Mouse (Mus musculus): ENCODE results near the gene Slc26a6. TPM values are rescaled to one million over a fixed set of nuclear protein-coding genes. Genes with fewer than 3 reads are reported as not detected.

Slc26a6 gene
- polyA plus RNA-seq, 1 experiment: 19.0 TPM

DNA sequence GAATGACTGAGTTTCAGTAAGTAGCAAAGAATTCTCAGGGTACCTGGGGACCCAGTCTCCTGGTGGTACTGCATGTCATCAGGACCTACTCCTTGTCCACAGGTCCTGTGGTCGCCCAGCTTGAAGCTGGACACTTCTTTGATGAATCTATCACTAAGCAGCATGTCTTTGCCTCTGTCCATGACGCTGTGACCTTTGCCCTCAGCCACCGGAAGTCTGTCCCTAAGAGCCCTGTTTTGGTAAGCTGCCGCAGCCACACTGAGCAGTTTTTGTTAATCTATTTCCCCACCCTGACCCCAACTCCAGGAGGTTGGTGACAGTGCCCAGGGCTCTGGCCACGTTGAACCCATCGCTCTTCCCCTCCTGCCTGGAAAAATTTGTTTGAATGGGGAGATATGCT lies 59.2 kb downstream of the Slc26a6 start:
- Histone ChIP-seq H3K4me3 (ENCODE audit: insufficient read depth, low read length) (no peak overlapping the region), H3K4me1 (ENCODE audit: control insufficient read depth, insufficient read depth, low read length) (no peaks in the 10 kb centered on the region), H3K27ac (ENCODE audit: insufficient read depth, low read depth, low read length) (no peak overlapping the region)
- TF ChIP-seq CTCF (IDR thresholded peaks at IDR 0.05; ENCODE audit: low read depth, low read length) (no peak), POLR2A (IDR thresholded peaks at IDR 0.05; ENCODE audit: borderline replicate concordance, low read depth, low read length) (no peak)

DNA sequence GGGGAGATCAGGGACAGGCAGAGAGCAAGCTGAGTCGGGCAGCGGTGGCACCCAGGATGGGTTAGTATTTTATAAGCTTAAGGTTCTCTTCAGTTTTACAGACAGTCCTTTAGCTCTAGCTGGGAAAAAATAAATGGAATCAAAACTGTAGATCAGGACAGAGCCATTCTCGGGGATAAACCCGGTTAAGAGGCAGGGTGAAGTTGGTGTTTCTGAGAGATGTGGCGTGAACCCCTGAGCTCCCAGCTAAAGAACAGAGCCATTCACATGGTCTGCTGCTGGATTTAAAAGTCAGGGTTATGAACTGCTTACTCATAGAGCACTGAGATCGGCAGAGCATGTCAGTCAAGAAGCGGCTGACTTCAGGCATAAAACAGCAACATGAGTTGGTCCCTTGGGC lies 60.1 kb downstream of the Slc26a6 start:
- TF ChIP-seq CTCF (IDR thresholded peaks at IDR 0.05; ENCODE audit: low read depth, low read length): no peak
- no peak for TF ChIP-seq POLR2A (IDR thresholded peaks at IDR 0.05; ENCODE audit: borderline replicate concordance, low read depth, low read length)
- Histone ChIP-seq H3K4me3 (ENCODE audit: insufficient read depth, low read length) (no peak overlapping the region), H3K4me1 (ENCODE audit: control insufficient read depth, insufficient read depth, low read length) (no peaks in the 10 kb centered on the region), H3K27ac (ENCODE audit: insufficient read depth, low read depth, low read length) (no peak overlapping the region)

DNA sequence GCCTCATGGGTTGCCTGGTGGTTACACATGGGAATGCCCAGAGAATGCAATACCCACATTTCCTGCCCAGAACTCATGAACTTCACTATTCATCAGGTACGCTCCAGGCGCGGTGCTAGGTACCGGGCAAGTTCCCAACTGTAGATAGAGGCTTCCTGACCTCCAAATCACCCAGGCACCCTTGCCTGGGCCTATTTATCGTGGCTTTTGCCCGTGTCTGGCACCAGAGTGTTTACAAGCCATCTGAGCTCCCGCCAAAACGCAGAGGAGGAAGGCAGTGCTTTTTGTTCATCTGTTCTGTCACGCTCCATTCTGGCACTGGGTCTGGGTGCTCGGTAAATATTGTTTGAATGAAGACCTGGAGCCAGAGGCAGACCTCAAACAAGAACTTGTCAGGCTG lies 60.5 kb downstream of the Slc26a6 start:
- TF ChIP-seq POLR2A (IDR thresholded peaks at IDR 0.05; ENCODE audit: borderline replicate concordance, low read depth, low read length) (no peak), CTCF (IDR thresholded peaks at IDR 0.05; ENCODE audit: low read depth, low read length) (no peak)
- no peak overlapping the region for H3K27ac ChIP-seq (ENCODE audit: insufficient read depth, low read depth, low read length)
- no peaks in the 10 kb centered on the region for H3K4me1 ChIP-seq (ENCODE audit: control insufficient read depth, insufficient read depth, low read length)
- H3K4me3 ChIP-seq (ENCODE audit: insufficient read depth, low read length): no peak overlapping the region

- Histone ChIP-seq H3K4me1 (ENCODE audit: control insufficient read depth, insufficient read depth, low read length) (no peaks in the 10 kb centered on the region), H3K4me3 (ENCODE audit: insufficient read depth, low read length) (no peak within 1 kb of the TSS), H3K27ac (ENCODE audit: insufficient read depth, low read depth, low read length) (no peak within 1 kb of the TSS)
- no peak for TF ChIP-seq CTCF (IDR thresholded peaks at IDR 0.05; ENCODE audit: low read depth, low read length)
- no peak for TF ChIP-seq POLR2A (IDR thresholded peaks at IDR 0.05; ENCODE audit: borderline replicate concordance, low read depth, low read length)
Measured at GRCm38 (mm10) chr9:108914491-108914890, 61.4 kb downstream of the Slc26a6 start, which contains the start of gene Tmem89. Tmem89 (plus strand) TSS chr9:108914619.

DNA sequence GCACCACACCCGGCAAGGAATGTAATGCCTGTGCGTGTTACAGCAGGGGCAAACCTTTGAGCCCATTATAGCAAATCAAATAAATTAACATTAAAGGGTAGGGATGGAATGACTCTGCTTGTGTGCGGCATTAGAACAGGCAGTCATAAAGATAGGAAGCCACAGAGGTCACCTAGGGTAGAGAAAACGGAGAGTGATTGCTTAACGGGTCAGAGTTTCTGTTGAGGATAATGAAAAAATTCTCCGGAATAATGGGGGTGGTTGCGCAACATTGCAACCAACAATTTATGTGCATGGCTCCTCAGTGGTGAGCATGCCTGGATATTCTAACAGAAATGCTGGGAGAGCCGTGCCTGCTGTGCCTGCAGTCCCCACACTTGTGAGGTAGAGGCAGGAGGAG lies 72.8 kb downstream of the Slc26a6 start:
- H3K27ac ChIP-seq (ENCODE audit: insufficient read depth, low read depth, low read length): no peak overlapping the region
- no peak for TF ChIP-seq CTCF (IDR thresholded peaks at IDR 0.05; ENCODE audit: low read depth, low read length)
- no peak for TF ChIP-seq POLR2A (IDR thresholded peaks at IDR 0.05; ENCODE audit: borderline replicate concordance, low read depth, low read length)
- no peak overlapping the region for H3K4me3 ChIP-seq (ENCODE audit: insufficient read depth, low read length)
- H3K4me1 ChIP-seq (ENCODE audit: control insufficient read depth, insufficient read depth, low read length): peaks cover 5% of the 10 kb centered on the region

DNA sequence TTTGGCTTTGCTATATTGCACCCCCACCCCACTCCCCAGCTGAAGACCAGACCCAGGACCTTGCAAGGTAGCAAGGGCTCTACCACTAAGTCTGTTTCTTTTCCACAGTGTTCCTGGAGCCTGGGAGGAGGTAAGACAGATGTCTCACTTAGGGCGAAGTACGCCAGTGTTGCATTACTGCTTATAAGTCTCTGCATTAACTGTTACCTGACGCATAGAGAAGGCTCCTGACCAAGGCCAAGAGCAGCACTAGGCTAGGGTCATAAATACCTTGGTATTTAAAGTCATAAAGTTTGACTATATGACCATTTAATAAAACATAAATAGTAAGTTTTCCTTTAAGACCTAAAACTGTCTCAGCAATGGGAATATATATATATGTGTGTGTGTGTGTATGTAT lies 75.3 kb downstream of the Slc26a6 start:
- Histone ChIP-seq H3K4me3 (ENCODE audit: insufficient read depth, low read length) (no peak overlapping the region), H3K27ac (ENCODE audit: insufficient read depth, low read depth, low read length) (no peak overlapping the region), H3K4me1 (ENCODE audit: control insufficient read depth, insufficient read depth, low read length) (peaks cover 5% of the 10 kb centered on the region)
- TF ChIP-seq CTCF (IDR thresholded peaks at IDR 0.05; ENCODE audit: low read depth, low read length) (no peak), POLR2A (IDR thresholded peaks at IDR 0.05; ENCODE audit: borderline replicate concordance, low read depth, low read length) (no peak)

- Histone ChIP-seq H3K4me3 (ENCODE audit: insufficient read depth, low read length) (no peak overlapping the region), H3K27ac (ENCODE audit: insufficient read depth, low read depth, low read length) (no peak overlapping the region), H3K4me1 (ENCODE audit: control insufficient read depth, insufficient read depth, low read length) (0 out of 2 replicates have a peak, but pooled peaks cover 2% of the 10 kb centered on the region)
- TF ChIP-seq POLR2A (IDR thresholded peaks at IDR 0.05; ENCODE audit: borderline replicate concordance, low read depth, low read length) (no peak), CTCF (IDR thresholded peaks at IDR 0.05; ENCODE audit: low read depth, low read length) (no peak)
Measured at GRCm38 (mm10) chr9:108935991-108936390, 82.9 kb downstream of the Slc26a6 start.

DNA sequence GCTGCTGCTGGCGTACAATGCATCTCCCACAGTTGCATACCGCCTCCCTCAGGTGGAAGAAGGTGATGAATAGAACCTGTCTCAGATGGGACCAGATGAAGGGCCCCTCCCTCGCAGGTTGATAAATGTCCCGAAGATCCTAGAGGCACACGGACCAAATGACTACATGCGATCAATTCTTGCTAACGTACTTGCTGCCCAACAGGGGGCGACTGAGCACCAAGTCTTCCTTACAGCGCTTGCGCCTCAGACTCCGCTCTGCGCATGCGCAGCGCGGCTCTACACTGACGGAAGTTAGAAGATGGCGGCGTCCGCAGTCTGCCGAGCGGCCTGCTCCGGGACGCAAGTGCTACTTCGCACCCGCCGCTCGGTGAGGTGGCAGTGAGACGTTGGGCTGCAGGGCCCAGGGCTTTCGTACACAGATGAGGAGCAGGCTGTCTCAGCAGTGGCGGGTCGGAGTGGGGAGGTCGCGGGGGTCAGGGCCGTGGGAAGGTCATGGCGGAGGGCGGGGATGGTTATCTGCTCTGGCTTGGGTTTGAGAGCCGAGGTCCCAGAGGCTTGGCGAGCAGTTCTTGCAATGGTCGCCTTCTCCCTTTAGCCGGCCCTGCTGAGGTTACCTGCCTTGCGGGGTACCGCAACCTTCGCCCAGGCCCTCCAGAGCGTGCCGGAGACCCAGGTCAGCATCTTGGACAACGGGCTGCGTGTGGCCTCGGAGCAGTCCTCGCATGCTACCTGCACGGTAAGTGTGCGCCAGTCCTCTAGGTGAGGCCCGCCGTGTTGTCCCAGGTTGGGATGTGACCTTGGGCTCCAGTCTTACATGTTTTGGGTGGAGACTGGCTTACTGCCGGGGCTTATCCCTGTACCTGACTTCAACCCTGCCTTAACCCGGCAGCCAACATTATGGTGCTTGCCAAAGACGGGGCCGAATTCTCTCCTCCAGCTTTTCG lies 83.6 kb downstream of the Slc26a6 start, which contains the start of gene Uqcrc1:
TSS of gene Uqcrc1 (plus strand) at position 216 of the 947 bp plus-strand sequence.
- H3K27ac ChIP-seq (ENCODE audit: insufficient read depth, low read depth, low read length): peak within 1 kb of the TSS; percentile 56
- 0 out of 2 replicates have a peak, but pooled peaks cover 2% of the 10 kb centered on the region for H3K4me1 ChIP-seq (ENCODE audit: control insufficient read depth, insufficient read depth, low read length)
- H3K4me3 ChIP-seq (ENCODE audit: insufficient read depth, low read length): peak within 1 kb of the TSS; percentile 93
- TF ChIP-seq POLR2A (IDR thresholded peaks at IDR 0.05; ENCODE audit: borderline replicate concordance, low read depth, low read length) (no peak), CTCF (IDR thresholded peaks at IDR 0.05; ENCODE audit: low read depth, low read length) (peak; percentile 67)

DNA sequence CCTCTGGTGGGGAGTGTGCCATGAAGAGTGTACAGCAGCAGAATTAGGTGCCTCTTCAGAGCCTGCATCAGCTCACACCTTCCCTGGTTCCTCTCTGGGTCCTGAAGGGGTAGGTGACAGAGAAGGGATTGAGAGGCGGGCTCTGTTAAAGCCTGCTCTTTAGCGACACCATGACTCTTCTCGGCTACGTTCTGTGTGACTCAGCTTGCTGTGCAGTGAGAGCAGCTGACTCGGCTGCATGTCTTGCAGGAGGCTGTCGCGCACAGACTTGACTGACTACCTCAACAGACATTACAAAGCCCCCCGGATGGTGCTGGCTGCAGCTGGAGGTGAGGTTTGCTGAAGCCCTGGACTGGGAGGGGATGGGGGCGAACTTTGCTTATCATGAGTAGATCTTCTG lies 92.0 kb downstream of the Slc26a6 start:
- H3K4me3 ChIP-seq (ENCODE audit: insufficient read depth, low read length): no peak overlapping the region
- TF ChIP-seq CTCF (IDR thresholded peaks at IDR 0.05; ENCODE audit: low read depth, low read length): no peak
- TF ChIP-seq POLR2A (IDR thresholded peaks at IDR 0.05; ENCODE audit: borderline replicate concordance, low read depth, low read length): no peak
- H3K4me1 ChIP-seq (ENCODE audit: control insufficient read depth, insufficient read depth, low read length): no peaks in the 10 kb centered on the region
- no peak overlapping the region for H3K27ac ChIP-seq (ENCODE audit: insufficient read depth, low read depth, low read length)

DNA sequence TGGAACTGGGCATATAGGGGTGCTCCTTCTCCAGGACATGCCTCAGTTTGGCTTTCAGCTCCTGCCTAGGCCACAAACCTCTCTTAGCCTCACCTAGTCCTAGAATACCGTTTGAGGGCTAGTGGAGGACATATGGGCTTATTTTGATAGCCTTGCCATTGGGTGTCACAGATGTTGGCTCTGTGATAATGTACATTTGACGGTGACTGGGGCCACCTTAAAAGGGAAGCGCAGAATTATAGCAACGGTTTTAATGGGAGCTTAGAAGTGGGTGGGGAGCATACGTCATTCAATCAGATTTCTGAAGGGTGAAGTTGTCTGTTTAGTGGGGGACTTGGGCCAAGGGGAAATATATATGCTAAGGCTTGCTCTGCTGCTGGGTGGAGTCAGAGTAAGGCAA lies 92.5 kb downstream of the Slc26a6 start:
- TF ChIP-seq CTCF (IDR thresholded peaks at IDR 0.05; ENCODE audit: low read depth, low read length): no peak
- no peak for TF ChIP-seq POLR2A (IDR thresholded peaks at IDR 0.05; ENCODE audit: borderline replicate concordance, low read depth, low read length)
- Histone ChIP-seq H3K4me3 (ENCODE audit: insufficient read depth, low read length) (no peak overlapping the region), H3K4me1 (ENCODE audit: control insufficient read depth, insufficient read depth, low read length) (no peaks in the 10 kb centered on the region), H3K27ac (ENCODE audit: insufficient read depth, low read depth, low read length) (no peak overlapping the region)
